Mouse (Mus musculus): ENCODE measurements around the gene Smim5. TPM values are rescaled to one million over a fixed set of nuclear protein-coding genes. Genes with fewer than 3 reads are reported as not detected.
A peak's percentile ranks its signal among the peaks of the same experiment; 100 is the strongest.

Gene Smim5
- polyA plus RNA-seq, 1 experiment: 0.64 TPM

DNA sequence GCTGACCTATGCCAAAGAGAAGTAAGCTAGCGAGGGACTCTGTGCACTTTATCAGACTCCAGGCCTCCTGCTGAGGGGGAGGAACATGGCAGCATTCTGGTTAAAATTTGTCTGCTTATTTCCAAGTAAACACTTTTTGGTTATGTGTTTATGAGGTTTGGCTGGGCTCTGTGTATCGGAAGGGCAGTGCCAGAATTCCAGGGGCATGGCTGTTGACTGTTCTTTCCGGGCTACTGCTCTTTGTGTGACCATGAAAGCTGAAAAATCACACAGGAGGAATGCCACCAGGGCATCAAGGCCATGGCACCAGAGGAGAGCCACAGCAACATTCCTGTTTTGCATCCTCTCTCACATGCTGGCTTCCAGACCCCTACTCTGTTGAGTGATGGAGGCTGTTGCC is 6.3 kb downstream of the Smim5 start:
- TF ChIP-seq POLR2A (IDR thresholded peaks at IDR 0.05; ENCODE audit: borderline replicate concordance, extremely low read depth, insufficient read depth, insufficient read length, poor library complexity, severe bottlenecking) (no peak), CTCF (IDR thresholded peaks at IDR 0.05; ENCODE audit: borderline replicate concordance, extremely low read depth, insufficient read depth, insufficient read length) (no peak)
- DNase-seq (ENCODE audit: low read depth): no peak

GRCm38 (mm10) chr11:115906521-115906920 is 6.8 kb downstream of the Smim5 start:
- no peak for DNase-seq (ENCODE audit: low read depth)
- TF ChIP-seq POLR2A (IDR thresholded peaks at IDR 0.05; ENCODE audit: borderline replicate concordance, extremely low read depth, insufficient read depth, insufficient read length, poor library complexity, severe bottlenecking) (no peak), CTCF (IDR thresholded peaks at IDR 0.05; ENCODE audit: borderline replicate concordance, extremely low read depth, insufficient read depth, insufficient read length) (no peak)

DNA sequence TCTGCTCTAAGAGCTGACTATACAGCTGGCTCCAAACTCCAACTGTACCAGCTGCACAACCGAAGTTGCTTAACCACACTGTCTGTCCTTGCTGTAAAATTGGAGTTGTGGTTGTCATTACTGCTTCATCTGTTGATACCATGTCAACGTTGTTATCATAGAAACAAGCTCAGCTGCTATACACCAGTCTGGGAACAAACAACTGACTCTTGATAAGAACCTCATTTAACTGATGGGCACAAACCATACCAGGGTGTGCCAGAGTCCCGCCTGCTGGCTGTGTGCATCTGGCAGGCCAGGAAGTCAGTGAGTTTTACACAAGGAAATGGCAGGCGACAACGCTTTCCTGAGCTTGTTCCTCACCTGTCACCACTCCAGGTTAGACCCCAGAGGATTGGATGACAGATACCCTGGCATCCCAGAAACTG is 11.4 kb downstream of the Smim5 start:
- no peak for DNase-seq (ENCODE audit: low read depth)
- TF ChIP-seq CTCF (IDR thresholded peaks at IDR 0.05; ENCODE audit: borderline replicate concordance, extremely low read depth, insufficient read depth, insufficient read length) (no peak), POLR2A (IDR thresholded peaks at IDR 0.05; ENCODE audit: borderline replicate concordance, extremely low read depth, insufficient read depth, insufficient read length, poor library complexity, severe bottlenecking) (no peak)

DNA sequence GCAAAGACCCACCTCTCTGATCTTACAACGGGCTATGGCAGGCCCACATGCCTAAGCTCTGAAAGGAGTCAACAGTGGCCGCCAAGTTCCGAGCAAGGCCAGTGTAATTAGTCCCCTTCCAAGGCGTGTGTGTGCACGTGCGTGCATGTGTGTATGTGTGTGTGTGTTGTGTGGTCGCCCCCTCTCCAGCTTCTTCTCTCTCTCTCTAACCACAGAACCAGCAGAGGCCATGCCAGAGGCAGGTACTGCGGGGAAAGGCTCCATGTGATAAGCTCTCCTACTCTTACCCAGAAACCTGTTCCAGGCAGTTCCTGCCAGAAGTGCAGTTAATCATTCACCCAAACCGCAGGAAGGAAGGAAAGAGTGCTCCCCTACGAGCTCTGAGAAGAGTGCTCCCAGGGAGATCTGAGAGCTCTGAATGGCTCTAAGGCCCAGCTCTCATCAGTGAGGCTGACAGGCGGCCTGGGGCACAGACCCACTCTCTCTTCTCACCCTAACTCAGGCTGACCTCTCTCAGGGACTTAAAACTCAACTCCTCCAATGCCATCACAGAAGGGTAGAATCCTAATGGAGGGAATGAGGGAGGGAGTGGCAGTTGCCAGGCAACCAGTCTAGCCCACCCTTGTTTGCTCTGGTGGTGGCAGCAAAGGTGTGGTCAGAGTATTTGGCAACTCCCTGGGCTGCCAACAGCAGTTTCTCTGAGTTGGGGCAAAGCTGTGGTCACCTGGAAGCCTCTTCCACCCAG is 12.0 kb downstream of the Smim5 start, which contains the start of gene Smim6:
Gene Smim6 (plus strand): TSS at position 386 of the 745 bp plus-strand sequence.
- no peak for DNase-seq (ENCODE audit: low read depth)
- no peak for TF ChIP-seq POLR2A (IDR thresholded peaks at IDR 0.05; ENCODE audit: borderline replicate concordance, extremely low read depth, insufficient read depth, insufficient read length, poor library complexity, severe bottlenecking)
- TF ChIP-seq CTCF (IDR thresholded peaks at IDR 0.05; ENCODE audit: borderline replicate concordance, extremely low read depth, insufficient read depth, insufficient read length): no peak

GRCm38 (mm10) chr11:115916579-115916978 is 16.8 kb downstream of the Smim5 start:
- TF ChIP-seq CTCF (IDR thresholded peaks at IDR 0.05; ENCODE audit: borderline replicate concordance, extremely low read depth, insufficient read depth, insufficient read length) (no peak), POLR2A (IDR thresholded peaks at IDR 0.05; ENCODE audit: borderline replicate concordance, extremely low read depth, insufficient read depth, insufficient read length, poor library complexity, severe bottlenecking) (no peak)
- no peak for DNase-seq (ENCODE audit: low read depth)

DNA sequence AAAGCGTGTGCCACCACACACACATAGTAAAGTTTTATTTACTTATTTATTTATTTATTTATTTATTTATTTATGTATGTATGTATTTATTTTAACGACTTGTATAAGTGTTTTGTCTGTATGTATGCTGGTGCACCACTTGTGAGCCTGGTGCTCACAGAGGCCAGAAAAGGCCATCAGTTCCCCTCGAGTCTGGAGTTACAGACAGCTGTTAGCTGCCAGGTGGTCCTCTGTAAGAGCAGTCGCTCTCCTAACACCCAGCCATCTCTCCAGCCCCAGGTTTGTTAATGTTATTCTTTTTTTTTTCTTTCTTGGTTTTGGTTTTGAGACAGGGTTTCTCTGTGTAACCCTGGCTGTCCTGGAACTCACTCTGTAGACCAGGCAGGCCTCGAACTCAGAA is 18.9 kb downstream of the Smim5 start:
- no peak for TF ChIP-seq POLR2A (IDR thresholded peaks at IDR 0.05; ENCODE audit: borderline replicate concordance, extremely low read depth, insufficient read depth, insufficient read length, poor library complexity, severe bottlenecking)
- TF ChIP-seq CTCF (IDR thresholded peaks at IDR 0.05; ENCODE audit: borderline replicate concordance, extremely low read depth, insufficient read depth, insufficient read length): no peak
- DNase-seq (ENCODE audit: low read depth): no peak

GRCm38 (mm10) chr11:115919073-115919472 is 19.3 kb downstream of the Smim5 start:
- no peak for TF ChIP-seq POLR2A (IDR thresholded peaks at IDR 0.05; ENCODE audit: borderline replicate concordance, extremely low read depth, insufficient read depth, insufficient read length, poor library complexity, severe bottlenecking)
- no peak for TF ChIP-seq CTCF (IDR thresholded peaks at IDR 0.05; ENCODE audit: borderline replicate concordance, extremely low read depth, insufficient read depth, insufficient read length)
- DNase-seq (ENCODE audit: low read depth): no peak

DNA sequence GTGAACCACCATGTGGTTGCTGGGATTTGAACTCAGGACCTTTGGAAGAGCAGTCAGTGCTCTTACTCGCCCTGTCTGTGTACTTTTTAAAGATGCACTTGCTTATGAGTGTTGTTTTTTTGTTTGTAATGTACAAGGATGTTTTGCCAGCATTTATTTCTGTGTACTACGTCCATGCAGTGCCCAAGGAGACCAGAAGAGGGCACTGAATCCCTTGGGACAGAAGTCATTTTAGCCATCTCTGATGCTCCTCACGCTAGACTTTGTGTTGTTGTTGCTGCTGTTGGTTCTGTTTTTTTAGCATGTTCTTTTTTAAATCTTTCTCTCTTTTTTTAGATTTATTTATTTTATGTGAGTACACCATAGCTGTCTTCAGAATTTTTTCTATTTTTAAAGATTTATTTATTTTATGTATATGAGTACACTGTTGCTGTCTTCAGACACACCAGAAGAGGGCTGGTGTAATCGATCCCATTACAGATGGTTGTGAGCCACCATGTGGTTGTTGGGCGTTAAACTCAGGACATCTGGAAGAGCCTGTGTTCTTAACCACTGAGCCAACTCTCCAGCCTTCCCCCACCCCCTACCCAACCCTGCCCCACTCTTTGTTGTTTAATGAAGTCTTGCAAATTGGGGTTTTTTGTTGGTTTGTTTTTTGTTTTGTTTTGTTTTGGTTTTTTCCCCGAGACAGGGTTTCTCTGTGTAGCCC is 20.5 kb downstream of the Smim5 start:
- TF ChIP-seq CTCF (IDR thresholded peaks at IDR 0.05; ENCODE audit: borderline replicate concordance, extremely low read depth, insufficient read depth, insufficient read length) (peak; percentile 63; the same call in 1 of the 2 replicates), POLR2A (IDR thresholded peaks at IDR 0.05; ENCODE audit: borderline replicate concordance, extremely low read depth, insufficient read depth, insufficient read length, poor library complexity, severe bottlenecking) (no peak)
- DNase-seq (ENCODE audit: low read depth): peak; percentile 65

GRCm38 (mm10) chr11:115921986-115922385 is 22.2 kb downstream of the Smim5 start:
- no peak for DNase-seq (ENCODE audit: low read depth)
- TF ChIP-seq POLR2A (IDR thresholded peaks at IDR 0.05; ENCODE audit: borderline replicate concordance, extremely low read depth, insufficient read depth, insufficient read length, poor library complexity, severe bottlenecking) (no peak), CTCF (IDR thresholded peaks at IDR 0.05; ENCODE audit: borderline replicate concordance, extremely low read depth, insufficient read depth, insufficient read length) (no peak)

DNA sequence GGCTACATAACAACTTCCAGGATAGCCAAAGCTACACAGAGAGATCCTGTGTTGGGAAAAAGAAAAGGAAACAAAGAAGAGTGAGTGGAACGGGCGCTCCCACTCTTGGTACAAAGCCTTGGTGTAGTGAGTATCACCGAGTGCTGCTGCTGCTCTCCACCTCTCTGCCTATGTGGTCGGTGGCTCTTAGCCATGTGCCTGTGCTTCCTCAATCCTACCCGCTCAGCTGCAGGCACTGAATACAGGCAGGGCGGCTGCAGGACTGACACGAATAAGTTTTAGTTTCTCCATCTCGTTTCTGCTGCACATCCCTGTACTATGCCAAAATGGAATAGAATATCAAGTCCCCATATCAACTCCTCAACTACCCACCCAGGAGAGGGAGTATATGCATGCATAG is 29.3 kb downstream of the Smim5 start:
- DNase-seq (ENCODE audit: low read depth): no peak
- no peak for TF ChIP-seq CTCF (IDR thresholded peaks at IDR 0.05; ENCODE audit: borderline replicate concordance, extremely low read depth, insufficient read depth, insufficient read length)
- TF ChIP-seq POLR2A (IDR thresholded peaks at IDR 0.05; ENCODE audit: borderline replicate concordance, extremely low read depth, insufficient read depth, insufficient read length, poor library complexity, severe bottlenecking): no peak

GRCm38 (mm10) chr11:115929818-115930217 is 30.1 kb downstream of the Smim5 start:
- TF ChIP-seq CTCF (IDR thresholded peaks at IDR 0.05; ENCODE audit: borderline replicate concordance, extremely low read depth, insufficient read depth, insufficient read length) (no peak), POLR2A (IDR thresholded peaks at IDR 0.05; ENCODE audit: borderline replicate concordance, extremely low read depth, insufficient read depth, insufficient read length, poor library complexity, severe bottlenecking) (no peak)
- no peak for DNase-seq (ENCODE audit: low read depth)

Measured in brain, embryonic 14.5 days (tissue).